Mouse (Mus musculus) midbrain, embryonic 15.5 days (tissue): ENCODE results near the gene Afg1l. TPM values are rescaled to one million over a fixed set of nuclear protein-coding genes. Genes with fewer than 3 reads are reported as not detected.
A peak's percentile ranks its signal among the peaks of the same experiment; 100 is the strongest.

Experiments used
- ATAC-seq: fragments of 200-750 bp; cut with Nextera tagmentation; replicated peaks from 2 replicates; pipeline ENCODE4 v1.8.0; 2017; ENCODE audit warnings: moderate TSS enrichment
- H3K27ac ChIP-seq: fragments of 300-500 bp; sonication (generic); 2 replicates; pipeline ENCODE4 v1.5.1; 2015; ENCODE audit warnings: mild to moderate bottlenecking, inconsistent platforms
- H3K27me3 ChIP-seq: fragments of 300-500 bp; sonication (generic); replicated peaks from 2 replicates; pipeline ENCODE4 v1.6.1; 2015; ENCODE audit warnings: inconsistent platforms
- H3K36me3 ChIP-seq: fragments of 300-500 bp; sonication (generic); replicated peaks from 2 replicates; pipeline ENCODE4 v1.6.1; 2015; ENCODE audit warnings: inconsistent platforms
- H3K4me1 ChIP-seq: fragments of 300-500 bp; sonication (generic); 2 replicates; pipeline ENCODE4 v1.6.1; 2015; ENCODE audit warnings: inconsistent platforms
- H3K4me2 ChIP-seq: fragments of 300-500 bp; sonication (generic); 2 replicates; pipeline ENCODE4 v1.6.1; 2015; ENCODE audit warnings: inconsistent platforms, mild to moderate bottlenecking, moderate library complexity
- H3K4me3 ChIP-seq: fragments of 300-500 bp; sonication (generic); 2 replicates; pipeline ENCODE4 v1.5.1; 2015; ENCODE audit warnings: mild to moderate bottlenecking, inconsistent platforms
- H3K9ac ChIP-seq: fragments of 300-500 bp; sonication (generic); 2 replicates; pipeline ENCODE4 v1.6.1; 2015; ENCODE audit warnings: mild to moderate bottlenecking, inconsistent platforms
- H3K9me3 ChIP-seq: fragments of 300-500 bp; sonication (generic); 2 replicates; pipeline ENCODE4 v1.6.1; 2016; ENCODE audit warnings: inconsistent platforms
- WGBS: fragments of 180-500 bp; shearing (Covaris S2); methylation state at CpG from one replicate; pipeline ENCODE4 v1.1.7; 2015; ENCODE audit warnings: mixed read lengths; 5-methylcytosine and 5-hydroxymethylcytosine counted together
- polyA plus RNA-seq: library from polyadenylated mRNA; unstranded; fragments of >200 nt; fragmentation: Nextera tagmentation; extraction: Ambion mirVana; gene quantifications from 2 replicates; pipeline ENCODE4 v1.2.1, GENCODE M21; 2015

Afg1l gene
- polyA plus RNA-seq, 1 experiment from 2014 or later: 7.4 TPM

DNA sequence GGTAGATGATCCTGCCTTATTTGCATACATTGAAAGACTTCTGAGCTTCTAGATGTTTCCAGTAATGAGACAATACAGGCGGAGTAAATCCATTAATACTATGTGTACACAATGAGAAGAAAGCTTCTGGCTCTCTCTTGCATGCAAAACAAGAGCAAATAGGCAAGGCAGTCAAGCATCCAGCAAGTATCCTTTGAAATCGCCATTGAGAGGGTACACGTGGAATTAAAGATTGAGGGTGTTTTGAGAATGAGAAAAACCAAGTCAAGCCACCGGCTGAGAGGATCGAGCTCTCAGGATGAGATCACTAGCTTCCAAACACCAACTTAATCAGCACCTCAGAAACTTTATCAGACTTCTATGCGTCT is 138.0 kb downstream of the Afg1l start:
- Histone ChIP-seq H3K4me3 (no peak overlapping the region), H3K4me1 (peaks cover 37% of the 10 kb centered on the region), H3K27me3 (peaks cover 6% of the 10 kb centered on the region; the same call in 1 of the 2 replicates), H3K36me3 (no peaks in the 10 kb centered on the region), H3K9ac (no peak overlapping the region), H3K27ac (peak overlapping the region; percentile 73), H3K4me2 (no peak overlapping the region), H3K9me3 (no peaks in the 10 kb centered on the region)
- WGBS: 15% methylated on average over 6 of the region's 6 CpGs
- ATAC-seq: no peak

DNA sequence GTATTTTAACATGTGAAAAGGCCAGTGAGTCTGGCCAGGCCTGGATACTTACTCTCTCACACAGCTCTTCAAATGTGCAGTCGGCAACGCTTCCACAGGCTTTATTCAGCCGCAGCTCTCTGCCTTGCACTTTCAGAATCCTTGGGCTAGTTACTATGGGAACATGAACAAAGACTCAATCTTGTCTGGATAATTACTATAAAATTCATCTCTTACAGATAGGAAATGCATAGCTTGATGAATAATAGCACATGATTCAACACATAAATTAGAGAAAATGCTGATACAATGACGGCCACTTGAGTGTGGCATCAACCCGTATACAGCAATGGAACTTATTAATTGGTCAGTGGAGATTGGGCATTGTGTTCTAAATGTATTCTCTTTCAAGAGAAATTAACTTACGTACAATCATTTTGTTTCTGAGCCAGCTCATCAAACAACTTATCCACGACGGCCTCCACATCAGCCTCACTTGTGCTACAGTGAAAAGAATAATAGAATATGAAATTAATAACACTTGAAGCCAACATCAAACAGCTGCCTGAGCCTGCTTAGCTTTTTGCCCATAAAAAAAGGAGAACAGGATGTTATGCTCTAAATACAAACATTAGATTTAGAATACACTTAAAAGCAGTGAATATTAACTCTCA is 138.5 kb downstream of the Afg1l start:
- H3K4me3 ChIP-seq: no peak overlapping the region
- peaks cover 6% of the 10 kb centered on the region; the same call in 1 of the 2 replicates for H3K27me3 ChIP-seq
- ATAC-seq: peak; percentile 72
- no peaks in the 10 kb centered on the region for H3K9me3 ChIP-seq
- H3K4me1 ChIP-seq: peaks cover 37% of the 10 kb centered on the region
- no peak overlapping the region for H3K9ac ChIP-seq
- H3K4me2 ChIP-seq: no peak overlapping the region
- H3K36me3 ChIP-seq: no peaks in the 10 kb centered on the region
- WGBS: 11% methylated on average over 8 of the region's 8 CpGs
- H3K27ac ChIP-seq: peak overlapping the region; percentile 73

GRCm38 (mm10) chr10:42338456-42338855 is 139.9 kb downstream of the Afg1l start:
- Histone ChIP-seq H3K9me3 (no peaks in the 10 kb centered on the region), H3K36me3 (no peaks in the 10 kb centered on the region), H3K4me3 (no peak overlapping the region), H3K27ac (no peak overlapping the region), H3K27me3 (peaks cover 6% of the 10 kb centered on the region; the same call in 1 of the 2 replicates), H3K9ac (no peak overlapping the region), H3K4me1 (peaks cover 37% of the 10 kb centered on the region), H3K4me2 (no peak overlapping the region)
- no peak for ATAC-seq
- 32% methylated on average over 9 of the region's 9 CpGs for WGBS

DNA sequence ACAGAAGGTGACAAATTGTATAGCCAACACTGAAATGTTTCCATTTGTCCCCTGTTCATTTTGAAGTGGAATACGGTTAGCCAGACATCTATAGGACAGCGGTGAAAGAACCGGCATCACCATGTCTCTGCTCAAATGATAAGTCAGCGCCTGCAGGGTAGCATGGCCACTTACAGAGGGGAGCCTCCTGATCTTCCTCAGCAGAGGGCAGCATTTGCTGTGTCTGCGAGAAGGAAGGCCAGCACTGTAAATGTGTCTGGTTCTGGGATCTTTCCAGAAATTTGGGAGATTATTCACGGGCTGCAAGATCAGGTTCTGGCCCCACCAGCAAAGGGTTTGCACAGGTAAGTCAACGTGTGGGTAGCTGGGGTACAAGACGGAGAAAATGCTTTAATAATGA is 150.8 kb downstream of the Afg1l start:
- peaks cover 6% of the 10 kb centered on the region; the same call in 1 of the 2 replicates for H3K27me3 ChIP-seq
- H3K9ac ChIP-seq: no peak overlapping the region
- H3K27ac ChIP-seq: no peak overlapping the region
- ATAC-seq: 0 out of 2 replicates have a peak, but pooled peaks have one; percentile 62
- no peaks in the 10 kb centered on the region for H3K36me3 ChIP-seq
- no peaks in the 10 kb centered on the region for H3K9me3 ChIP-seq
- 66% methylated on average over 8 of the region's 8 CpGs for WGBS
- no peaks in the 10 kb centered on the region for H3K4me1 ChIP-seq
- H3K4me2 ChIP-seq: no peak overlapping the region
- H3K4me3 ChIP-seq: no peak overlapping the region

DNA sequence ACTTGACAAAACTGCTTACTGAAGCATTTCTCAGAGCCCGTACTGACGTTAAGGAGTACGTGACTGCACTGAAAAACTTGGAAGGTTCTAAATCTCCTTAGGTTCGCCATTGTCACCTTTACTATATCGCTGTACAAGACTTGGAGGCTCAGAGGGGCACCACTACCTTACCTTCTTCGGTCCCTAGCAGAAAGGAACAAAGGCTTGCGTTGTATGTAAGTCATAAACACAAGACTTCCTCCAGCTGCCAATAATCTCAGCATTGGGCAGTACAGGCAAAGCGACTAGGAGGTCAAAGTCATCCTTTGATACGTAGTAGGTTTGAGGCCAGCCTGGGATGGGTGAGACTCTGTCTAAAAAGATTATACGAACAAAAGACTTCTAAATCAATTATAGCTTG is 153.1 kb downstream of the Afg1l start:
- no peak for ATAC-seq
- Histone ChIP-seq H3K4me1 (no peaks in the 10 kb centered on the region), H3K4me3 (no peak overlapping the region), H3K36me3 (no peaks in the 10 kb centered on the region), H3K9ac (no peak overlapping the region), H3K27ac (no peak overlapping the region), H3K4me2 (no peak overlapping the region), H3K9me3 (no peaks in the 10 kb centered on the region), H3K27me3 (peaks cover 6% of the 10 kb centered on the region; the same call in 1 of the 2 replicates)
- WGBS: 73% methylated on average over 10 of the region's 10 CpGs

GRCm38 (mm10) chr10:42323978-42324377 is 154.4 kb downstream of the Afg1l start:
- Histone ChIP-seq H3K4me3 (no peak overlapping the region), H3K36me3 (no peaks in the 10 kb centered on the region), H3K4me1 (no peaks in the 10 kb centered on the region), H3K9me3 (no peaks in the 10 kb centered on the region), H3K27ac (no peak overlapping the region), H3K27me3 (peaks cover 6% of the 10 kb centered on the region; the same call in 1 of the 2 replicates), H3K9ac (no peak overlapping the region), H3K4me2 (no peak overlapping the region)
- no peak for ATAC-seq

GRCm38 (mm10) chr10:42313222-42313786 is 165.1 kb downstream of the Afg1l start:
- no peak for ATAC-seq
- H3K4me2 ChIP-seq: no peak overlapping the region
- H3K9ac ChIP-seq: no peak overlapping the region
- H3K36me3 ChIP-seq: no peaks in the 10 kb centered on the region
- no peak overlapping the region for H3K27ac ChIP-seq
- H3K27me3 ChIP-seq: no peaks in the 10 kb centered on the region
- H3K4me3 ChIP-seq: no peak overlapping the region
- H3K4me1 ChIP-seq: peaks cover 4% of the 10 kb centered on the region; the same call in 1 of the 2 replicates
- 84% methylated on average over 22 of the region's 22 CpGs for WGBS
- H3K9me3 ChIP-seq: no peaks in the 10 kb centered on the region

- H3K27me3 ChIP-seq: no peaks in the 10 kb centered on the region
- no peak overlapping the region for H3K4me2 ChIP-seq
- no peaks in the 10 kb centered on the region for H3K36me3 ChIP-seq
- WGBS: 70% methylated on average over 1 of the region's 1 CpGs
- H3K27ac ChIP-seq: no peak overlapping the region
- H3K9me3 ChIP-seq: no peaks in the 10 kb centered on the region
- H3K4me1 ChIP-seq: peaks cover 5% of the 10 kb centered on the region; the same call in 1 of the 2 replicates
- H3K4me3 ChIP-seq: no peak overlapping the region
- no peak for ATAC-seq
- H3K9ac ChIP-seq: no peak overlapping the region
These were observed 165.8 kb downstream of the Afg1l start for GRCm38 (mm10) chr10:42312557-42312956.

DNA sequence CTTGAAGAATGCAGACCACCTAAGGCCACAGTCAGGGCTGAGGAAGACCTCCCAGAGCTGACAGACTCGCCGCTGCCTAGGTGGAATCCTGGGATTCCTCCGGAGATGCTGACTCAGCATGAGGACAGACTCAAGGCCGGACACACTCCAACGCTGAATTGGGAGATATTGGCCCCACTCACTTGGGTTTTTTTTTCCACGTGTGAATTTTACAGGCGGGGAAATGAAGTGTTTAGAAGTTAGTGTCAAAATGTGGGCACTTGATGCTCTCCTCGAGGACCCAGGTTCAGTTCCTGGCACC is 169.7 kb downstream of the Afg1l start:
- peak; percentile 46; the same call in 1 of the 2 replicates for ATAC-seq
- H3K4me2 ChIP-seq: peak overlapping the region; percentile 56
- 30% methylated on average over 8 of the region's 8 CpGs for WGBS
- H3K27me3 ChIP-seq: no peaks in the 10 kb centered on the region
- peak overlapping the region; percentile 47 for H3K9ac ChIP-seq
- peaks cover 5% of the 10 kb centered on the region; the same call in 1 of the 2 replicates for H3K4me1 ChIP-seq
- peak overlapping the region; percentile 31 for H3K4me3 ChIP-seq
- no peak overlapping the region for H3K27ac ChIP-seq
- H3K9me3 ChIP-seq: no peaks in the 10 kb centered on the region
- no peaks in the 10 kb centered on the region for H3K36me3 ChIP-seq

- Histone ChIP-seq H3K27me3 (no peaks in the 10 kb centered on the region), H3K9ac (peak overlapping the region; percentile 47), H3K4me1 (peaks cover 5% of the 10 kb centered on the region; the same call in 1 of the 2 replicates), H3K36me3 (no peaks in the 10 kb centered on the region), H3K27ac (no peak overlapping the region), H3K4me2 (peak overlapping the region; percentile 56), H3K4me3 (peak overlapping the region; percentile 31), H3K9me3 (no peaks in the 10 kb centered on the region)
- 6% methylated on average over 20 of the region's 20 CpGs for WGBS
- ATAC-seq: peak; percentile 88
These were observed 170.2 kb downstream of the Afg1l start for GRCm38 (mm10) chr10:42307980-42308686.

DNA sequence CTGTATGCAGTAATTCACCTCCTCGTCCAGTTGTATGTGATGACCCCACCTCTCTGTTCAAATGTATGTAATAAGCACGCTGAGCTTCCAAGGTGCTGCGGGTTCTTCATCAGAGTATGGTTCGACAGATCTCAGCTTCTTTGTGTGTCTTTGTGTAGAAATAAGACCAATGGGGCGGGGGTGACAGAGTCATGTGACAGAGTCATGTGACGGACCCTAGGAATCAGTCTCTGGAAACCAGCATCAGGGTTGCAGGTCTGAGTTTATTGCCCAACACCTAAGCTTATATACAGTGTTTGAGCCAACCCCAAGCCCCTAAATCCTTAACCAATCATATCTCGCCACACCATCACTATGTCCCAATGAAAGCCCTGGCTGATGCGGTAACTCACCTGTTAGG is 171.9 kb downstream of the Afg1l start:
- Histone ChIP-seq H3K36me3 (no peaks in the 10 kb centered on the region), H3K4me2 (no peak overlapping the region), H3K9me3 (no peaks in the 10 kb centered on the region), H3K4me1 (peaks cover 5% of the 10 kb centered on the region; the same call in 1 of the 2 replicates), H3K4me3 (no peak overlapping the region), H3K27ac (no peak overlapping the region), H3K27me3 (no peaks in the 10 kb centered on the region), H3K9ac (no peak overlapping the region)
- ATAC-seq: no peak
- WGBS: 85% methylated on average over 8 of the region's 8 CpGs

DNA sequence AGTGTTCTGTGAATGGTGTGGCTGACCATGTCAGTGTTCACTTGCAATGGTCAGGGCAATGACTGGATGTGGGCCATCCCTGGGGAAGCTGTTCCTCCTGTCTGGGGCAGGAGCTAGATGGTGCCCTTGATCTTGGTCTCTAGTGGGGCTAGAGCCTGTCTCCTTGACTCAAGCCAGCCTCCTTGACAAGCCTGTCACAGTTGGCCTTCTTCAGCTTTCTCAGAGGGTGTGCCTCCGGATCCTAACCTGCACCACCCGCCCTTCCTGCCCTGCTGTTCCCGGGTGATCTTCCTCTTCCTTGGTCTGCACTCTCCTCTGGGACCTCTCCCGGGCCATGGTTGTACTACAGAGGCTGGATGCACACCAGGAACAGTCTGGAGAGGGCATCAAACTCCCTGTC is 177.6 kb downstream of the Afg1l start:
- ATAC-seq: no peak

More for the DNA sequence above, 177.6 kb downstream of the Afg1l start:
- Histone ChIP-seq H3K27ac (no peak overlapping the region), H3K27me3 (no peaks in the 10 kb centered on the region), H3K9ac (no peak overlapping the region), H3K9me3 (no peaks in the 10 kb centered on the region), H3K36me3 (no peaks in the 10 kb centered on the region), H3K4me3 (no peak overlapping the region), H3K4me1 (no peaks in the 10 kb centered on the region), H3K4me2 (no peak overlapping the region)
- 75% methylated on average over 4 of the region's 4 CpGs for WGBS
